Mouse (Mus musculus) liver, adult 2 months (tissue): ENCODE measurements at regions not wholly inside any gene's neighbourhood (a gene's known extent, or its start where the extent isn't known, plus 50 kb on each side); places are given as distances from the start of the nearest gene placed in this dataset.

Source experiments
- CTCF ChIP-seq: fragments of 200-500 bp; IDR thresholded peaks from 2 replicates; pipeline ENCODE4 v1.5.1; 2011; ENCODE audit warnings: low read depth, low read length, control low read depth
- POLR2A ChIP-seq: fragments of 200-500 bp; IDR thresholded peaks from 2 replicates; pipeline ENCODE4 v1.6.1; 2011; ENCODE audit warnings: low read length, control low read depth; ENCODE audit not compliant: insufficient read depth; ENCODE audit errors: extremely low read depth

GRCm38 (mm10) chr5:133884593-133884992 lies 214.9 kb upstream of the Castor2 start:
- TF ChIP-seq CTCF (no peak), POLR2A (no peak)
